Mouse (Mus musculus) ES-E14 (cell line): ENCODE measurements around the gene Rundc3b.

Source experiments
- CHD2 ChIP-seq: IDR thresholded peaks from 2 replicates; pipeline ENCODE4 v1.6.1; 2014; ENCODE audit warnings: mild to moderate bottlenecking, low read depth, low read length, inconsistent platforms
- HCFC1 ChIP-seq: IDR thresholded peaks from 2 replicates; pipeline ENCODE4 v1.6.1; 2012; ENCODE audit warnings: low read length, inconsistent platforms, borderline replicate concordance; ENCODE audit not compliant: insufficient read depth
- MAFK ChIP-seq: IDR thresholded peaks from 2 replicates; pipeline ENCODE4 v1.6.1; 2014; ENCODE audit warnings: mild to moderate bottlenecking, low read depth, low read length, inconsistent platforms; ENCODE audit not compliant: insufficient read depth
- ZC3H11A ChIP-seq: IDR thresholded peaks from 2 replicates; pipeline ENCODE4 v1.6.1; 2012; ENCODE audit warnings: low read depth, mild to moderate bottlenecking, inconsistent platforms, low read length, borderline replicate concordance
- ZNF384 ChIP-seq: IDR thresholded peaks from 2 replicates; pipeline ENCODE4 v1.6.1; 2012; ENCODE audit warnings: low read depth, low read length, inconsistent platforms

DNA sequence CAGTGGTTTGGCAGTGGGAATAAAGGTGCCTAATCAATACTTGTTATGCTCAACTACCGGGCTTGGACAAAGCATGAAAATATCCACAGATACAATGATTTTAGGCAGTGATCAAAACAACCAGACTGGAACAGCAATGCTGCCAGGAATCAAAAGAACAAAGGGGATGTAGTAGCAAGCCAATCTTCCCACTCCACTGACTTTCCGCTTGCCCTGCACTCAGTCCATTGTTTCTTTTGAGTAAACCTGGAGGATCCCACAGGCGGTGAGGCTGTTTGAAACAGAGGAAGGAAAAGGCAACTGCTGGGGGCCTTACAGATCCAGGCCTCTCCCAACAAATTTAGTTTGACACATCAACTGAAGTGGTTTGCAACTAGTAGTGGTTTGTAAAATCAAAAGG lies 51.6 kb downstream of the Rundc3b start:
- TF ChIP-seq ZC3H11A, result no peak
- TF ChIP-seq ZNF384, result no peak
- no peak for TF ChIP-seq MAFK
- no peak for TF ChIP-seq CHD2
- TF ChIP-seq HCFC1, result no peak
